Mouse (Mus musculus): ENCODE data around the gene Cacna2d1. TPM values are rescaled to one million over a fixed set of nuclear protein-coding genes. Genes with fewer than 3 reads are reported as not detected.

Cacna2d1 gene
- total RNA-seq, 2 experiments from 2014 or later: 196 to 212 TPM

GRCm38 (mm10) chr5:16317680-16318242 lies 383.3 kb downstream of the Cacna2d1 start:
- no peak for DNase-seq (ENCODE audit: low spot score in 2 of 2)
- intact Hi-C loops (cut with DNase I): no loop called here

- DNase-seq (ENCODE audit: low spot score in 2 of 2): no peak
- intact Hi-C loops (cut with DNase I): no loop called here
These were observed 392.1 kb downstream of the Cacna2d1 start for GRCm38 (mm10) chr5:16326610-16327009.

GRCm38 (mm10) chr5:16345393-16345792 lies 410.9 kb downstream of the Cacna2d1 start:
- intact Hi-C loops (cut with DNase I): no loop called here

GRCm38 (mm10) chr5:16355816-16356215 lies 421.3 kb downstream of the Cacna2d1 start:
- DNase-seq (ENCODE audit: low spot score in 2 of 2): no peak
- intact Hi-C loops (cut with DNase I): no loop called here

More at GRCm38 (mm10) chr5:16345393-16345792, 410.9 kb downstream of the Cacna2d1 start:
- no peak for DNase-seq (ENCODE audit: low spot score in 2 of 2)

GRCm38 (mm10) chr5:16357709-16358108 lies 423.2 kb downstream of the Cacna2d1 start:
- intact Hi-C loops (cut with DNase I): no loop called here
- no peak for DNase-seq (ENCODE audit: low spot score in 2 of 2)

GRCm38 (mm10) chr5:16362076-16362475 lies 427.6 kb downstream of the Cacna2d1 start:
- intact Hi-C loops (cut with DNase I): no loop called here
- no peak for DNase-seq (ENCODE audit: low spot score in 2 of 2)

- no peak for DNase-seq (ENCODE audit: low spot score in 2 of 2)
- intact Hi-C loops (cut with DNase I): no loop called here
These were observed 428.7 kb downstream of the Cacna2d1 start for GRCm38 (mm10) chr5:16363171-16363570.

- DNase-seq (ENCODE audit: low spot score in 2 of 2): no peak
- intact Hi-C loops (cut with DNase I): no loop called here
These were observed 436.2 kb downstream of the Cacna2d1 start for GRCm38 (mm10) chr5:16370706-16371105.

- intact Hi-C loops (cut with DNase I): no loop called here
- DNase-seq (ENCODE audit: low spot score in 2 of 2): no peak
These were observed 439.5 kb downstream of the Cacna2d1 start for GRCm38 (mm10) chr5:16373966-16374365.

- no peak for DNase-seq (ENCODE audit: low spot score in 2 of 2)
- intact Hi-C loops (cut with DNase I): no loop called here
These were observed 441.9 kb downstream of the Cacna2d1 start for GRCm38 (mm10) chr5:16376329-16376908.

GRCm38 (mm10) chr5:16410011-16410410 lies 475.5 kb downstream of the Cacna2d1 start:
- intact Hi-C loops (cut with DNase I): no loop called here
- DNase-seq (ENCODE audit: low spot score in 2 of 2): no peak

GRCm38 (mm10) chr5:16414693-16415092 lies 480.2 kb downstream of the Cacna2d1 start:
- intact Hi-C loops (cut with DNase I): no loop called here
- DNase-seq (ENCODE audit: low spot score in 2 of 2): no peak

GRCm38 (mm10) chr5:16417996-16418395 lies 483.5 kb downstream of the Cacna2d1 start:
- intact Hi-C loops (cut with DNase I): no loop called here
- DNase-seq (ENCODE audit: low spot score in 2 of 2): no peak

- no peak for DNase-seq (ENCODE audit: low spot score in 2 of 2)
- intact Hi-C loops (cut with DNase I): no loop called here
These were observed 484.0 kb downstream of the Cacna2d1 start for GRCm38 (mm10) chr5:16418504-16418903.

Other genes with a start within 250 kb of the Cacna2d1 start
- gene Speer4c, start 220.4 kb upstream of the Cacna2d1 start, total RNA-seq (2021): not detected